Mouse (Mus musculus) hematopoietic multipotent progenitor cell, adult 10-12 weeks (in vitro differentiated cells): ENCODE results near the gene Cmtm1. TPM values are rescaled to one million over a fixed set of nuclear protein-coding genes. Genes with fewer than 3 reads are reported as not detected.

ENCODE experiments used
- polyA plus RNA-seq: library from polyadenylated mRNA; stranded (reverse); fragments of >175 nt; gene quantifications from 2 replicates; pipeline ENCODE4 v1.2.3, GENCODE M21; 2012; ENCODE audit warnings: low replicate concordance

The Cmtm1 gene
- polyA plus RNA-seq: not detected in 2 replicates

GRCm38 (mm10) chr8:104309441-104310155, at the start of gene Cmtm1, which contains the start of gene Gm45711:
Gene Cmtm1 (minus strand): TSS chr8:104310145.
Gene Gm45711 (minus strand): TSS chr8:104310081.

GRCm38 (mm10) chr8:104339229-104339982, 29.5 kb upstream of the Cmtm1 start, which contains the start of gene Cmtm3:
Gene Cmtm3 (plus strand): TSS chr8:104339410.

GRCm38 (mm10) chr8:104321930-104322329, 12.0 kb upstream of the Cmtm1 start, which contains the start of gene Cmtm2b:
Gene Cmtm2b (plus strand): TSS chr8:104322230.

GRCm38 (mm10) chr8:104321267-104321666, 11.3 kb upstream of the Cmtm1 start, which contains the start of gene Gm11020:
Gene Gm11020 (plus strand): TSS chr8:104321567.

GRCm38 (mm10) chr8:104293081-104293480, 16.9 kb downstream of the Cmtm1 start, which contains the start of gene Cmtm2a:
Gene Cmtm2a (minus strand): TSS chr8:104293181.

GRCm38 (mm10) chr8:104250439-104251367, 59.2 kb downstream of the Cmtm1 start, which contains the start of gene Cklf:
Gene Cklf (plus strand): TSS chr8:104250861.

GRCm38 (mm10) chr8:104248276-104248675, 61.7 kb downstream of the Cmtm1 start, which contains the start of gene Tk2:
Gene Tk2 (minus strand): TSS chr8:104248558.

Other genes with a start within 250 kb of the Cmtm1 start
- 1.2 and 5.4 TPM in 2 replicates for gene Cdh5, start 208.5 kb downstream of the Cmtm1 start, polyA plus RNA-seq
- gene Bean1, start 139.7 kb downstream of the Cmtm1 start, polyA plus RNA-seq: 0.13 TPM in 1 of 2 replicates, not detected in the other
- gene Tk2, start 61.6 kb downstream of the Cmtm1 start, polyA plus RNA-seq: 71.7 and 79.9 TPM in 2 replicates
- 11.3 and 21.4 TPM in 2 replicates for gene Cklf, start 59.3 kb downstream of the Cmtm1 start, polyA plus RNA-seq
- 0.25 TPM in 1 of 2 replicates, not detected in the other for gene Cmtm2a, start 17.0 kb downstream of the Cmtm1 start, polyA plus RNA-seq
- not detected in 2 replicates for gene Gm45711, start 64 bp downstream of the Cmtm1 start, polyA plus RNA-seq
- gene Gm11020, start 11.4 kb upstream of the Cmtm1 start, polyA plus RNA-seq: not detected in 2 replicates
- not detected in 2 replicates for gene Cmtm2b, start 12.1 kb upstream of the Cmtm1 start, polyA plus RNA-seq
- 59.0 and 140 TPM in 2 replicates for gene Cmtm3, start 29.3 kb upstream of the Cmtm1 start, polyA plus RNA-seq
- gene Cmtm4, start 85.7 kb upstream of the Cmtm1 start, polyA plus RNA-seq: 3.1 and 4.1 TPM in 2 replicates
- 24.9 and 26.6 TPM in 2 replicates for gene Dync1li2, start 132.9 kb upstream of the Cmtm1 start, polyA plus RNA-seq
- 0.68 and 1.9 TPM in 2 replicates for gene Terb1, start 199.8 kb upstream of the Cmtm1 start, polyA plus RNA-seq
- gene Nae1, start 224.5 kb upstream of the Cmtm1 start, polyA plus RNA-seq: 2.1 and 12.2 TPM in 2 replicates
- 0.42 and 2.3 TPM in 2 replicates for gene Car7, start 224.5 kb upstream of the Cmtm1 start, polyA plus RNA-seq